Mouse (Mus musculus) forelimb bud, embryonic 11.5 days (tissue): ENCODE measurements around the gene Ccdc148.

Source experiments
- DNase-seq: peaks from one replicate; pipeline ENCODE4 v3.0.0-alpha.2; 2012; ENCODE audit warnings: low read depth, low spot score

Ccdc148 gene

GRCm38 (mm10) chr2:58786177-58786576, 374.3 kb downstream of the Ccdc148 start:
- DNase-seq = no peak

GRCm38 (mm10) chr2:58783526-58783925, 377.0 kb downstream of the Ccdc148 start:
- DNase-seq = no peak

- no peak for DNase-seq
Observed at GRCm38 (mm10) chr2:58778986-58779495, 381.4 kb downstream of the Ccdc148 start.

- DNase-seq = no peak
Observed at GRCm38 (mm10) chr2:58773833-58774232, 386.6 kb downstream of the Ccdc148 start.
